Mouse (Mus musculus) heart, embryonic 16.5 days (tissue): ENCODE data around the gene Gmfb. TPM values are rescaled to one million over a fixed set of nuclear protein-coding genes. Genes with fewer than 3 reads are reported as not detected.
A peak's percentile ranks its signal among the peaks of the same experiment; 100 is the strongest.
"Not testable (repeated sequence)": the region's sequence is repeated elsewhere in the genome, so short reads cannot be mapped to it uniquely, and the experiment has no call there.

Experiments
- ATAC-seq: fragments of 200-750 bp; cut with Nextera tagmentation; replicated peaks from 2 replicates; pipeline ENCODE4 v1.8.0; 2017; ENCODE audit warnings: moderate number of reproducible peaks; ENCODE audit not compliant: insufficient read depth, low FRiP score; ENCODE audit errors: extremely low read depth
- H3K27ac ChIP-seq: fragments of 300-500 bp; sonication (generic); 2 replicates; pipeline ENCODE4 v1.5.1; 2014; ENCODE audit warnings: mild to moderate bottlenecking, low read length, control low read depth, moderate library complexity
- H3K27me3 ChIP-seq: fragments of 300-500 bp; sonication (generic); 2 replicates; pipeline ENCODE4 v1.6.1; 2014; ENCODE audit warnings: low read length, mixed read lengths; ENCODE audit not compliant: control insufficient read depth, insufficient read depth
- H3K36me3 ChIP-seq: fragments of 300-500 bp; sonication (generic); 2 replicates; pipeline ENCODE4 v1.6.1; 2014; ENCODE audit not compliant: control insufficient read depth, insufficient read depth
- H3K4me1 ChIP-seq: fragments of 300-500 bp; sonication (generic); 2 replicates; pipeline ENCODE4 v1.6.1; 2014; ENCODE audit warnings: low read length, mixed read lengths; ENCODE audit not compliant: control insufficient read depth, insufficient read depth
- H3K4me2 ChIP-seq: fragments of 300-500 bp; sonication (generic); 2 replicates; pipeline ENCODE4 v1.6.1; 2014; ENCODE audit warnings: low read depth, mild to moderate bottlenecking, control low read depth, low read length
- H3K4me3 ChIP-seq: fragments of 300-500 bp; sonication (generic); 2 replicates; pipeline ENCODE4 v1.5.1; 2014; ENCODE audit warnings: mild to moderate bottlenecking, control low read depth, low read length
- H3K9ac ChIP-seq: fragments of 300-500 bp; sonication (generic); 2 replicates; pipeline ENCODE4 v1.6.1; 2014; ENCODE audit warnings: low read length, control low read depth
- H3K9me3 ChIP-seq: fragments of 300-500 bp; sonication (generic); replicated peaks from 2 replicates; pipeline ENCODE4 v1.6.1; 2016; ENCODE audit warnings: low read length; ENCODE audit not compliant: control insufficient read depth
- WGBS: fragments of 180-500 bp; shearing (Covaris S2); extraction: QIAGEN DNeasy Blood & Tissue Kit; methylation state at CpG from one replicate; pipeline ENCODE4 v1.1.7; 2014; 5-methylcytosine and 5-hydroxymethylcytosine counted together
- polyA plus RNA-seq: library from polyadenylated mRNA; unstranded; fragments of >200 nt; fragmentation: Nextera tagmentation; extraction: Ambion mirVana; gene quantifications from 2 replicates; pipeline ENCODE4 v1.2.1, GENCODE M21; 2015

Gmfb gene
- polyA plus RNA-seq, 1 experiment from 2014 or later = 53.8 TPM

GRCm38 (mm10) chr14:46832354-46833272 lies 10.6 kb upstream of the Gmfb start:
- Histone ChIP-seq H3K27ac (peak overlapping the region; percentile 80), H3K4me2 (peak overlapping the region; percentile 80), H3K27me3 (no peaks in the 10 kb centered on the region), H3K36me3 (no peaks in the 10 kb centered on the region), H3K4me1 (peaks cover 15% of the 10 kb centered on the region), H3K4me3 (peak overlapping the region; percentile 92), H3K9me3 (no peaks in the 10 kb centered on the region), H3K9ac (peak overlapping the region; percentile 92)
- ATAC-seq = peak; percentile 35
- WGBS = 8% methylated on average over 31 of the region's 40 CpGs

- H3K27me3 ChIP-seq = no peaks in the 10 kb centered on the region
- no peaks in the 10 kb centered on the region for H3K36me3 ChIP-seq
- H3K9ac ChIP-seq = peak within 1 kb of the TSS; percentile 92
- H3K4me2 ChIP-seq = peak within 1 kb of the TSS; percentile 80
- H3K9me3 ChIP-seq = no peaks in the 10 kb centered on the region
- peak within 1 kb of the TSS; percentile 84 for H3K27ac ChIP-seq
- ATAC-seq = peak; percentile 99
- peaks cover 14% of the 10 kb centered on the region for H3K4me1 ChIP-seq
- 1% methylated on average over 32 of the region's 32 CpGs for WGBS
- H3K4me3 ChIP-seq = peak within 1 kb of the TSS; percentile 92
Measured at GRCm38 (mm10) chr14:46831837-46832333, 9.8 kb upstream of the Gmfb start, which contains the start of gene Cgrrf1. TSS of gene Cgrrf1 (plus strand) at chr14:46832125.

- Histone ChIP-seq H3K4me2 (peak overlapping the region; percentile 80), H3K27ac (peak overlapping the region; percentile 84), H3K9me3 (no peaks in the 10 kb centered on the region), H3K36me3 (no peaks in the 10 kb centered on the region), H3K27me3 (no peaks in the 10 kb centered on the region), H3K4me3 (peak overlapping the region; percentile 92), H3K9ac (peak overlapping the region; percentile 92), H3K4me1 (peaks cover 12% of the 10 kb centered on the region)
- ATAC-seq = no peak
- WGBS = 4% methylated on average over 4 of the region's 4 CpGs
Measured at GRCm38 (mm10) chr14:46831295-46831694, 9.3 kb upstream of the Gmfb start.

- Histone ChIP-seq H3K9ac (no peak overlapping the region), H3K36me3 (no peaks in the 10 kb centered on the region), H3K4me3 (no peak overlapping the region), H3K27ac (no peak overlapping the region), H3K27me3 (no peaks in the 10 kb centered on the region), H3K4me2 (no peak overlapping the region), H3K9me3 (no peaks in the 10 kb centered on the region), H3K4me1 (peaks cover 5% of the 10 kb centered on the region)
- WGBS = 55% methylated on average over 1 of the region's 1 CpGs
- no peak for ATAC-seq
Measured at GRCm38 (mm10) chr14:46827430-46827829, 5.4 kb upstream of the Gmfb start.

- Histone ChIP-seq H3K4me1 (peaks cover 14% of the 10 kb centered on the region), H3K36me3 (no peaks in the 10 kb centered on the region), H3K4me2 (no peak overlapping the region), H3K27ac (no peak overlapping the region), H3K9ac (no peak overlapping the region), H3K4me3 (no peak overlapping the region), H3K9me3 (no peaks in the 10 kb centered on the region), H3K27me3 (no peaks in the 10 kb centered on the region)
- no peak for ATAC-seq
- 63% methylated on average over 2 of the region's 2 CpGs for WGBS
Measured at GRCm38 (mm10) chr14:46823996-46824395, 2.0 kb upstream of the Gmfb start.

- under 1% methylated on average over 11 of the region's 11 CpGs for WGBS
- Histone ChIP-seq H3K27ac (peak overlapping the region; percentile 93), H3K9me3 (no peaks in the 10 kb centered on the region), H3K27me3 (no peaks in the 10 kb centered on the region), H3K36me3 (peaks cover 4% of the 10 kb centered on the region), H3K4me2 (peak overlapping the region; percentile 93), H3K9ac (peak overlapping the region; percentile 92), H3K4me3 (peak overlapping the region; percentile 85), H3K4me1 (peaks cover 14% of the 10 kb centered on the region)
- no peak for ATAC-seq
Measured at GRCm38 (mm10) chr14:46821271-46821872, 670 bp downstream of the Gmfb start.

- 95% methylated on average over 5 of the region's 6 CpGs for WGBS
- ATAC-seq, H3K27ac ChIP-seq, H3K9ac ChIP-seq, H3K27me3 ChIP-seq, H3K4me3 ChIP-seq, H3K9me3 ChIP-seq, H3K4me2 ChIP-seq: not testable (repeated sequence)
- H3K36me3 ChIP-seq = peaks cover 10% of the 10 kb centered on the region
- peaks cover 17% of the 10 kb centered on the region for H3K4me1 ChIP-seq
Measured at GRCm38 (mm10) chr14:46819961-46820360, 2.1 kb downstream of the Gmfb start.

GRCm38 (mm10) chr14:46818743-46819142 lies 3.3 kb downstream of the Gmfb start:
- no peak for ATAC-seq
- no peaks in the 10 kb centered on the region for H3K9me3 ChIP-seq
- H3K27me3 ChIP-seq = no peaks in the 10 kb centered on the region
- no peak overlapping the region for H3K9ac ChIP-seq
- 85% methylated on average over 7 of the region's 7 CpGs for WGBS
- H3K36me3 ChIP-seq = peaks cover 15% of the 10 kb centered on the region
- no peak overlapping the region for H3K4me3 ChIP-seq
- H3K27ac ChIP-seq = no peak overlapping the region
- H3K4me1 ChIP-seq = peaks cover 17% of the 10 kb centered on the region
- no peak overlapping the region for H3K4me2 ChIP-seq
